Mouse (Mus musculus): ENCODE data around the gene Nbeal2. TPM values are rescaled to one million over a fixed set of nuclear protein-coding genes. Genes with fewer than 3 reads are reported as not detected.
A peak's percentile ranks its signal among the peaks of the same experiment; 100 is the strongest.

Gene Nbeal2
- polyA plus RNA-seq, 1 experiment from 2014 or later, result 1.8 TPM

DNA sequence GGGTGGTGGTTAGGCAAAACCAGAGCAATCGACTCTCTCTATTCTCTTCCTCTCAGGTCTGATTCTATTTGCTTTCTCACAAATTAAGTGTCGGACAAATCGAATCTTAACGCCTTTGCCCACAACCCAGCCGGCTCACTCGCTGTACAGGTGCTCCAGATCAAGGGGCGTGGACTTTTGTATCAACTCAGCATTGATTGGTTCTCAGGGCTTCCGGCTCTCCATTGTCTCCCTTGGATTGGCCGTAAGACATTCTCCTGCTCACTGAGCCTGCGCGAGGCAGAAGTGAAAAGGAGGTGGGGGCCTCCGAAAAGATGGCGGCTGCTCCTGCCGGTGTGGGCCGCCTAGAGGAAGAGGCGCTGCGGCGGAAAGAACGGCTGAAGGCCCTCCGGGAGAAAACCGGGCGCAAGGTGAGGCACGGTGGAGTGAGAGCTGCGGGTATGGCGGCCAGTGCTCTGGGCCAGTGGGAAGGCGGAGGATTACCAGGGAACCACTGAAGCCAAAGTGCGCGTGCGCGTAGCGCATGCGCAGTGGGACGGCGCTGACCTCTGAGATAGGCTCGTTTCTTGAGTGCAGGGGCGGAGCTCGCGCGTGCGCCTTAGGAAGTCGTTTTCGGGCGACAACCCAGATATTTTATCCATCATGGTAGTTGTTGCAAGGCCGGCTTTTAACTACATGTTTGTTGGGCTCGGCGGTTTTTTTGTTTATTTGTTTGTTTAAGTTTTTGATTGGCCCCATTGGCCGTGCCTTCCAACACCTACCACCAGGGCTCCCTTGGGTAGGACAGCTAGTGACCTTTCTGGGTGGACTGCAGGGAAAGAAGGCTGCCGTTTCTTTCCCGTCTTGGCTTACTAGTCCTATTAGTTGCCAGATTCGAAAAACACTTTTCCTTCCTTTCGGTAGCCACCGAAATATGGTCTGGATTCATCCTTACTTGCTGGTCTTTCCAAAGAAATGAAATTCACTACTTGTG is 2.6 kb upstream of the Nbeal2 start, which contains the start of gene Ccdc12:
Gene Ccdc12, plus strand, starts transcription at position 255 of the 973 bp plus-strand sequence.
- under 1% methylated on average over 52 of the region's 52 CpGs for WGBS
- peak; percentile 88 for ATAC-seq (replicated peaks; ENCODE audit: insufficient number of reproducible peaks, insufficient read depth, low FRiP score, low read depth)

DNA sequence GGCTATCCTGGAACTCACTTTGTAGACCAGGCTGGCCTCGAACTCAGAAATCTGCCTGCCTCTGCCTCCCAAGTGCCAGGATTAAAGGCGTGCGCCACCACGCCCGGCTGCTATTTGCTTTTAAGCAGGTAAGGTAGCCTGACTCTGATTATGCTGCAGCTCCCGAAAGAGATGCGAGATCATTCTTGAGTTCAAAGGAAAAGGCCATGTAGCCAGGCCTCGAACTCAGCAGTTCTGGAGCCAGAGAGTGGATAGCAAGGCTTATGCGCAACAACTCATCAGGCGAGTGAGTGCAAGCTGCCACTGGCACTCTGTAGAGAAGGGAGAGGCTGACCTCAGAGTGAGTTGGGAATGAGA is 1.7 kb upstream of the Nbeal2 start:
- ATAC-seq (replicated peaks; ENCODE audit: insufficient number of reproducible peaks, insufficient read depth, low FRiP score, low read depth), result no peak
- Histone ChIP-seq H3K27ac (peak overlapping the region; percentile 96), H3K4me2 (peak overlapping the region; percentile 69), H3K9me3 (replicated peaks) (no peaks in the 10 kb centered on the region), H3K4me1 (replicated peaks) (peaks cover 52% of the 10 kb centered on the region), H3K4me3 (peak overlapping the region; percentile 85), H3K9ac (peak overlapping the region; percentile 84; the same call in 1 of the 2 replicates), H3K36me3 (no peaks in the 10 kb centered on the region), H3K27me3 (0 out of 2 replicates have a peak, but pooled peaks cover 3% of the 10 kb centered on the region)
- 81% methylated on average over 10 of the region's 10 CpGs for WGBS

More for the DNA sequence above, 2.6 kb upstream of the Nbeal2 start, which contains the start of gene Ccdc12:
- Histone ChIP-seq H3K4me2 (peak within 1 kb of the TSS; percentile 69), H3K4me1 (replicated peaks) (peaks cover 56% of the 10 kb centered on the region), H3K4me3 (peak within 1 kb of the TSS; percentile 85), H3K9ac (peak within 1 kb of the TSS; percentile 84), H3K9me3 (replicated peaks) (no peaks in the 10 kb centered on the region), H3K27ac (peak within 1 kb of the TSS; percentile 96), H3K27me3 (0 out of 2 replicates have a peak, but pooled peaks cover 3% of the 10 kb centered on the region), H3K36me3 (no peaks in the 10 kb centered on the region)

DNA sequence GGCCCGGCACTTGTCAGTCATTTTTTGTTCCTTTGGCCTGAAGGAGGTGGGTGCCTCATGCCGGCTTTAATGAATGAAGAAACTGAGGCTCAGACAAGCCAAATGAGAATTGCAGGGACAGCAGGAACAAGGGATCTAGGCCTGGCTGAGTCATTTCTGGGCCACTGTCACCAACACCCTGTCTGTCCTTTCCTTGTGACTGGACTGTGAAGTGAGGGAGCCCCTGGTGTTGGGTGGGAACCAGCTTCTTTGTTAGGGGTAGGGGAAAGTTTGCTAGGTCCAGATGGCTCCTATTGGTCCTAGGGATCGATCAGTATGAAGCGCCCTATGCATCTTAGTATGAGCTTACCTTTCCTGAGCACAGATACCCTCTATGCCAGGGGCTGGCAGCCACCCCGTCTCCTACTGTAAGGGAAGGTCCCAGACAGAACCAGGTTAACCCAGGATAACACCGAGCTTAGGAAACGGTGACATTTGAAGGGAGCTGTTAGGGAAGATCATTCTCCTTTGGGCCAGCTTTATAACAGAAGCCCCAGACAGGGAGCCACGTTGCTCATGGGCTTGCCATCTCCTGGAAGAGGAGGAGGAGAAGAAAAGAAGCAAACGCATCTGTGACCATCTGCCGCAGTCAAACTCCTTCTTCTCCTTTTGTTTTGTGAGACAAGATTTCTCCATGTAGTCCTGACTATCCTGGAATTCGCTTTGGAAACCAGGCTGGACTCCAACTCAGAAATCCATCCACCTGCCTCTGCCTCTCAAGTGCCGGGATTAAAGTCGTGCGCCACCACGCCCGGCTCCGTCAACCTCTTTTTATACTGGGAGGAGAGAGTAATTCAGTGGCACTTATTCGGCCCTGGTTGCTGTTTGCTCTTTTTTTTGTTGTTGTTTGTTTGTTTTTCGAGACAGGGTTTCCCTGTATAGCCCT is 1.0 kb upstream of the Nbeal2 start:
- Histone ChIP-seq H3K36me3 (no peaks in the 10 kb centered on the region), H3K9me3 (replicated peaks) (no peaks in the 10 kb centered on the region), H3K27ac (peak overlapping the region; percentile 75), H3K4me3 (peak overlapping the region; percentile 77), H3K9ac (peak overlapping the region; percentile 68; the same call in 1 of the 2 replicates), H3K4me2 (peak overlapping the region; percentile 91), H3K27me3 (0 out of 2 replicates have a peak, but pooled peaks cover 3% of the 10 kb centered on the region), H3K4me1 (replicated peaks) (peaks cover 52% of the 10 kb centered on the region)
- ATAC-seq (replicated peaks; ENCODE audit: insufficient number of reproducible peaks, insufficient read depth, low FRiP score, low read depth), result no peak
- WGBS, result 83% methylated on average over 19 of the region's 19 CpGs

DNA sequence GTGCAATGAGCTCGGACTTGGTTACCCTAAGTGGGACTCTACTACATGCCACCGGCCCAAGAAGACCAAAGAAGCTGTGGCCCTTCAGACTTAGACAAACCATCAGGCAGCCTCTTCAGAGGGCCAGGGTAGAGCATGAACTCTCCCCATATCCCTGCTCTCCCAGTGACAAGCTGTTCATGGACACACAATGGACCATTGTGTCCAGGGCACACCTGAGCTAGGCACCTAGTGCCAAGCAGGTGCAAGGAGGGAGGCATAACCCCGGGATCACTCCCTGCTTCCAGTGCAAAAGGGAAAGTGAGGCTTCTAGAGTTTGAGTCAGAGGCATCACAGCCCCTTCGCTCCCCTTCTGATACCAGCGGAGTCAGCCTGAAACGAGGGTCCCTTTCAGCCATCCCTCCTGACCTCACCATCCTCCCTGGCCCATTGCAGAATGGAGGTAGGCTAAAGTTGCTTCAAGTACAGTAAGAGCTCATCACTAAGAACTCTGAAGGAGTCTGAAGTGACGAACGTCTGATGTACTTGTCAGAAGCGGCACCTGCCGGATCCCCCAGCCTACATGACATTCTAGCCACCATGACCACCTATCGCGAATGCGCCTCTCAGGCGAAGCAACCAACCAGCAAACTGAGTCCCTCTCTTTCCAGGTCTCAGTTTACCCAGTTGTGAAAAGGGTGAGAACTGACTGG is 852 bp downstream of the Nbeal2 start:
- peak overlapping the region; percentile 77 for H3K4me3 ChIP-seq
- WGBS, result 19% methylated on average over 14 of the region's 14 CpGs
- ATAC-seq (replicated peaks; ENCODE audit: insufficient number of reproducible peaks, insufficient read depth, low FRiP score, low read depth), result no peak
- no peaks in the 10 kb centered on the region for H3K9me3 ChIP-seq (replicated peaks)
- 0 out of 2 replicates have a peak, but pooled peaks cover 3% of the 10 kb centered on the region for H3K27me3 ChIP-seq
- H3K9ac ChIP-seq, result peak overlapping the region; percentile 68
- peak overlapping the region; percentile 75 for H3K27ac ChIP-seq
- peak overlapping the region; percentile 91 for H3K4me2 ChIP-seq
- peaks cover 56% of the 10 kb centered on the region for H3K4me1 ChIP-seq (replicated peaks)
- no peaks in the 10 kb centered on the region for H3K36me3 ChIP-seq

DNA sequence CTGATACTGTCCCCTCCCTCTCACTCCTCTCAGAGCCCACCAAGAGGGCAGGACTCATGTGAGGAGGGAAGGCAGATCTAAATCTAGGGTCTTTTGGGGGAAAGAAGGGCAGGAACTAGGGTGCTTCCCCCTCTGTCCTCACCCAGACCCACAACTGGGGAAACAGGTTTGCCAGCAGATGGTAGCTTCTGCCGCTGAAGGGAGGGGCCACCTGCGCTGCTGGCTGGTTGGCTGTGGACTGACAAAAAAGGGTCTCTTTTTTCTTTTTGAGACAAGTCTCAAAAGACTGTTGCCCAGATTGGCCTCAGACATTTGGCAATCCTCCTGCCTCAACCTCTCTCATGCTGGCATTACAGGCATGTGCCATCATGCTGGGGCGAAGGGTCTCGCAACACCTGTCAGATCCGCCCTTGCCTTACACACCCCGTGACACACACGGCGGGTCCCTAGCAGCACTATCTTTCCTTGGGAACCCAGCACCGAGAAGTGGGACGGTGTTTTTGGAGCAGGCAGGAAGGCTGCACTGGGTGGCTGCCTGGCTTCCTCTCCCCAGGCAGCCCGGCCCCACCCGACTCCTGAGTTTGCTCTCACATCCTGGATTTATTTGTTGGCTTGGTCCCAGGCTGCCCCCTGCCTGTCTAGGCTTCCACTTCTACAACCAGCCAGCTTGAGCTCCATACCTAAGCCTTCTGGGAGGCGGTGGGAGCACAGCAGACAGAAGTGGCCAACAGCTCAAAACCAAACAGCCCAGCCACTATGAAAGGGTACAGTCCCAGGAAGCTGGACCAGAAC is 1.8 kb downstream of the Nbeal2 start:
- no peak for ATAC-seq (replicated peaks; ENCODE audit: insufficient number of reproducible peaks, insufficient read depth, low FRiP score, low read depth)
- H3K27ac ChIP-seq, result peak overlapping the region; percentile 39
- H3K27me3 ChIP-seq, result 0 out of 2 replicates have a peak, but pooled peaks cover 3% of the 10 kb centered on the region
- peak overlapping the region; percentile 91 for H3K4me2 ChIP-seq
- H3K9me3 ChIP-seq (replicated peaks), result no peaks in the 10 kb centered on the region
- peaks cover 47% of the 10 kb centered on the region for H3K4me1 ChIP-seq (replicated peaks)
- WGBS, result 22% methylated on average over 13 of the region's 13 CpGs
- H3K4me3 ChIP-seq, result peak overlapping the region; percentile 77
- H3K9ac ChIP-seq, result peak overlapping the region; percentile 16
- no peaks in the 10 kb centered on the region for H3K36me3 ChIP-seq

DNA sequence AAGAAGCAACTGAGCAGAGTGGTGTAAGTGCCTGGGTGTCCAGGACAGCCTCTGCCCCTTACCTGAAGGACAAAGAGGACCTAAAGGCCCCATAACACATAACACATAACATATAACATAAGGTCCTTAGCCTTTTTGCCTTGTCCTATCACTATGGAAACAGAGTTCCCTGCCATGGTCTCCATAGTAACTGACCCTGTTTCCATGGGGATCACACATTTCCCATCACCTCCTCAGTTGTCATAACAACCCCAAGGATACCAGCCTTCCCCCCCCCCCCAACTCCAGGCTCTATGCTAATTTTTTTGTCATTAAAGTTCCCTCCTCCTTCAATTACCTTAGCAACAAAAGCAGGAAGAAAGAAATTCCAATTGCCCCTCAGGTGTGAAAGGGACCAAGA is 4.2 kb downstream of the Nbeal2 start:
- Histone ChIP-seq H3K4me1 (replicated peaks) (peaks cover 40% of the 10 kb centered on the region), H3K4me3 (no peak overlapping the region), H3K9ac (no peak overlapping the region), H3K27ac (no peak overlapping the region), H3K36me3 (no peaks in the 10 kb centered on the region), H3K27me3 (0 out of 2 replicates have a peak, but pooled peaks cover 3% of the 10 kb centered on the region), H3K9me3 (replicated peaks) (no peaks in the 10 kb centered on the region), H3K4me2 (no peak overlapping the region)
- no peak for ATAC-seq (replicated peaks; ENCODE audit: insufficient number of reproducible peaks, insufficient read depth, low FRiP score, low read depth)

DNA sequence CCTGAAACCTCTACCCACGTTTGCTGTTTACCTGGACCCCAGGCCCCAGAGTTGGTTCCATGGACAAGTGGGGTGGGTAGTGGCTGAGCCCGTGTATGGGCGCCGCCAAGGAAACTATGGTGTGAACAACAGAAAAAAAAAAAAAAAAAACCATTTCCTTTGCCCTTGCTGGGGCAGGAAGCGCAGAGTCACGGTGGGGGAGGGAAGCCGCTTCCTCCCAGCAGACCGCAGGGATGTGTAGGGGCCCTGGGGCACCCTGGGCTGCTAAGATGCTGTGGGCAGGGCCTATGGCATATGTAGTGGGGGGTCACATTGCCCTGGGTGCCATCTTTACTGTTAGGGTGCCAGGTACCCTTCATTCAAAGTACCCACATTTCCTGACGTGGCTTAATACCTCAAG is 8.7 kb downstream of the Nbeal2 start:
- H3K4me3 ChIP-seq, result no peak overlapping the region
- H3K4me2 ChIP-seq, result 0 out of 2 replicates have a peak overlapping the region, but pooled peaks have one; percentile 24
- H3K9me3 ChIP-seq (replicated peaks), result no peaks in the 10 kb centered on the region
- H3K27ac ChIP-seq, result no peak overlapping the region
- H3K4me1 ChIP-seq (replicated peaks), result peaks cover 10% of the 10 kb centered on the region; the same call in 1 of the 2 replicates
- H3K9ac ChIP-seq, result no peak overlapping the region
- ATAC-seq (replicated peaks; ENCODE audit: insufficient number of reproducible peaks, insufficient read depth, low FRiP score, low read depth), result no peak
- H3K36me3 ChIP-seq, result no peaks in the 10 kb centered on the region
- WGBS, result 68% methylated on average over 9 of the region's 9 CpGs
- no peaks in the 10 kb centered on the region for H3K27me3 ChIP-seq

DNA sequence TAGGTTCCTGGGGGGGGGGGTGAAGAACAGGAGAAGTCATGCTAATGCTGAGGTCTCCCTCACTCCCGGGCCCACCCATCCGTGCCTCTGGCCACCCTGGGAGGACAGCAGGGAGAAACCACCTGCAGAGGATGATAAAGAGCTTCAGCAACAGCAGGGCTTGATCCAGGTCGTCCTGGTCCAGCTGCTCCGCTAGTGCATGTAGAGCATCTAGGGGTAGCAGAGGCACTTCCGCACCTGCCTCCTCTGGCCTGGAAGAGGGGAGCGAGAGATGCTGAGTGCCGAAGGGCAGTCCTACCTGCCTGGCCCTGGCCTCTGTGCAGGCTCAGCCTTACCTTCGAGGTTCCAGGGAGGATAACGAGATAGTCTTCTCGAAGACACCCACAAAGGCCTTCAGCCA is 9.7 kb downstream of the Nbeal2 start:
- no peaks in the 10 kb centered on the region for H3K27me3 ChIP-seq
- no peak for ATAC-seq (replicated peaks; ENCODE audit: insufficient number of reproducible peaks, insufficient read depth, low FRiP score, low read depth)
- no peak overlapping the region for H3K4me3 ChIP-seq
- H3K36me3 ChIP-seq, result no peaks in the 10 kb centered on the region
- H3K4me1 ChIP-seq (replicated peaks), result peaks cover 10% of the 10 kb centered on the region; the same call in 1 of the 2 replicates
- 89% methylated on average over 10 of the region's 10 CpGs for WGBS
- H3K9ac ChIP-seq, result no peak overlapping the region
- no peak overlapping the region for H3K27ac ChIP-seq
- H3K4me2 ChIP-seq, result no peak overlapping the region
- no peaks in the 10 kb centered on the region for H3K9me3 ChIP-seq (replicated peaks)

DNA sequence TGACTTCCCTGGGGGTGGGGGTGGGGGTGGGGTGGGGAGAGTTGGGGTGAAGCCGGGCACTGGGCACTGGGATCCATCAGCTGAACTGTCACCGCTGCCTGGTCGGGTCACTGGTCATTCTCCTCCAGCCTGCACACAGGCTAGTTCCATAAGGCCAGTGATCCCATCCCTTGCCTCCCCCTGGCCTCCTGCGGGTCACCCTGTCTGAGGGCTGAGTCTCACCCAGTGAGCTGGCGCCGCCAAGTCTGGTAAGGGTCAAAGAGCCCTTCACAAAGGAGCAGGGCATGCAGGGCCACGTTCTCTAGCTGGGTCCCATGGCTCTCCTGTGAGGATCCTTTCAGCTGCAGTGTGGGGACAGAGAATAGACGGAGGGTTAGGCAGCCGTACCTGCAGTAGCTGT is 10.2 kb downstream of the Nbeal2 start:
- peaks cover 9% of the 10 kb centered on the region; the same call in 1 of the 2 replicates for H3K4me1 ChIP-seq (replicated peaks)
- H3K27ac ChIP-seq, result no peak overlapping the region
- 58% methylated on average over 9 of the region's 9 CpGs for WGBS
- no peak for ATAC-seq (replicated peaks; ENCODE audit: insufficient number of reproducible peaks, insufficient read depth, low FRiP score, low read depth)
- no peak overlapping the region for H3K4me2 ChIP-seq
- no peaks in the 10 kb centered on the region for H3K27me3 ChIP-seq
- H3K4me3 ChIP-seq, result no peak overlapping the region
- H3K36me3 ChIP-seq, result no peaks in the 10 kb centered on the region
- no peak overlapping the region for H3K9ac ChIP-seq
- no peaks in the 10 kb centered on the region for H3K9me3 ChIP-seq (replicated peaks)

All from heart, embryonic 15.5 days (tissue).